Mouse (Mus musculus) erythroid progenitor cell, adult 5-6 weeks (primary cell): ENCODE data around the gene Hist1h2bg. TPM values are rescaled to one million over a fixed set of nuclear protein-coding genes. Genes with fewer than 3 reads are reported as not detected.
"Not testable (repeated sequence)": the region's sequence is repeated elsewhere in the genome, so short reads cannot be mapped to it uniquely, and the experiment has no call there.

Experiments
- ATAC-seq: replicated peaks from 2 replicates; pipeline ENCODE4 v1.8.0; 2016; ENCODE audit warnings: moderate number of reproducible peaks, mild to moderate bottlenecking, moderate TSS enrichment, inconsistent platforms; ENCODE audit not compliant: poor library complexity, low FRiP score, severe bottlenecking
- total RNA-seq, 2 experiments: library from RNA; stranded (forward) in 1 of 2; stranded (reverse) in 1 of 2; fragments of 150-400 nt in 1 of 2; fragments of 186-747, 209-891 nt in 1 of 2; gene quantifications; 2 replicates each; pipeline versions ENCODE4 v1.2.3 to v1.2.4; 2015 to 2017; ENCODE audit warnings: low replicate concordance in 2 of 2

Hist1h2bg gene
- total RNA-seq, 2 experiments from 2014 or later: 851 to 3,057 TPM

- no peak for ATAC-seq
These were observed 34.0 kb upstream of the Hist1h2bg start for GRCm38 (mm10) chr13:23537006-23537710.

GRCm38 (mm10) chr13:23538249-23538648 is 32.9 kb upstream of the Hist1h2bg start:
- no peak for ATAC-seq

GRCm38 (mm10) chr13:23539821-23540220 is 31.4 kb upstream of the Hist1h2bg start:
- ATAC-seq: not testable (repeated sequence)

GRCm38 (mm10) chr13:23541497-23541896 is 29.7 kb upstream of the Hist1h2bg start:
- no peak for ATAC-seq

- ATAC-seq: not testable (repeated sequence)
These were observed 28.8 kb upstream of the Hist1h2bg start for GRCm38 (mm10) chr13:23542225-23542980.

GRCm38 (mm10) chr13:23542999-23543607 is 28.1 kb upstream of the Hist1h2bg start, which contains the start of gene Hist1h2bh:
TSS of gene Hist1h2bh (minus strand) at chr13:23543392.
- ATAC-seq: peak; percentile 84

- ATAC-seq: peak; percentile 82
These were observed 27.0 kb upstream of the Hist1h2bg start, which contains the start of gene Hist1h3f for GRCm38 (mm10) chr13:23543965-23544786. TSS of gene Hist1h3f (plus strand) at chr13:23544052.

GRCm38 (mm10) chr13:23544787-23545120 is 26.4 kb upstream of the Hist1h2bg start:
- peak; percentile 44 for ATAC-seq

- no peak for ATAC-seq
These were observed 24.5 kb upstream of the Hist1h2bg start for GRCm38 (mm10) chr13:23546694-23547093.

- peak; percentile 12 for ATAC-seq
These were observed 20.4 kb upstream of the Hist1h2bg start for GRCm38 (mm10) chr13:23550761-23551145.

- peak; percentile 52 for ATAC-seq
These were observed 19.9 kb upstream of the Hist1h2bg start, which contains the start of gene Hist1h4f for GRCm38 (mm10) chr13:23551146-23551834. TSS of gene Hist1h4f (minus strand) at chr13:23551648.

GRCm38 (mm10) chr13:23551931-23552914 is 19.0 kb upstream of the Hist1h2bg start:
- ATAC-seq: no peak

GRCm38 (mm10) chr13:23552962-23553361 is 18.2 kb upstream of the Hist1h2bg start, which contains the start of gene Hist1h1d:
TSS of gene Hist1h1d (plus strand) at chr13:23553262.
- no peak for ATAC-seq

- no peak for ATAC-seq
These were observed 16.8 kb upstream of the Hist1h2bg start for GRCm38 (mm10) chr13:23554393-23554792.

GRCm38 (mm10) chr13:23554925-23555838 is 16.0 kb upstream of the Hist1h2bg start:
- ATAC-seq: peak; percentile 51

- ATAC-seq: peak; percentile 62
These were observed 15.3 kb upstream of the Hist1h2bg start for GRCm38 (mm10) chr13:23555839-23556416.

GRCm38 (mm10) chr13:23556906-23557305 is 14.3 kb upstream of the Hist1h2bg start:
- ATAC-seq: no peak
